Mouse (Mus musculus) heart, embryonic 12.5 days (tissue): ENCODE measurements at regions not wholly inside any gene's neighbourhood (a gene's known extent, or its start where the extent isn't known, plus 50 kb on each side); places are given as distances from the start of the nearest gene placed in this dataset.

ENCODE experiments used
- ATAC-seq: fragments of 200-750 bp; cut with Nextera tagmentation; 2 replicates; pipeline ENCODE4 v1.8.0; 2017; ENCODE audit warnings: moderate TSS enrichment, moderate library complexity; ENCODE audit not compliant: insufficient number of reproducible peaks, low FRiP score
- H3K27ac ChIP-seq: fragments of 300-500 bp; sonication (generic); 2 replicates; pipeline ENCODE4 v1.5.1; 2016; ENCODE audit warnings: mild to moderate bottlenecking, moderate library complexity; ENCODE audit not compliant: poor library complexity, severe bottlenecking
- H3K27me3 ChIP-seq: fragments of 300-500 bp; sonication (generic); replicated peaks from 2 replicates; pipeline ENCODE4 v1.6.1; 2016; ENCODE audit warnings: mild to moderate bottlenecking, moderate library complexity
- H3K36me3 ChIP-seq: fragments of 300-500 bp; sonication (generic); 2 replicates; pipeline ENCODE4 v1.6.1; 2016; ENCODE audit warnings: mild to moderate bottlenecking, moderate library complexity
- H3K4me1 ChIP-seq: fragments of 300-500 bp; sonication (generic); replicated peaks from 2 replicates; pipeline ENCODE4 v1.6.1; 2016; ENCODE audit warnings: mild to moderate bottlenecking
- H3K4me2 ChIP-seq: fragments of 300-500 bp; sonication (generic); 2 replicates; pipeline ENCODE4 v1.6.1; 2016; ENCODE audit warnings: mild to moderate bottlenecking, moderate library complexity
- H3K4me3 ChIP-seq: fragments of 300-500 bp; sonication (generic); 2 replicates; pipeline ENCODE4 v1.5.1; 2016; ENCODE audit warnings: mild to moderate bottlenecking
- H3K9ac ChIP-seq: fragments of 300-500 bp; sonication (generic); 2 replicates; pipeline ENCODE4 v1.6.1; 2016; ENCODE audit warnings: mild to moderate bottlenecking, moderate library complexity
- H3K9me3 ChIP-seq: fragments of 300-500 bp; sonication (generic); replicated peaks from 2 replicates; pipeline ENCODE4 v1.6.1; 2016; ENCODE audit warnings: mild to moderate bottlenecking, moderate library complexity
- WGBS: fragments of 180-500 bp; shearing (Covaris S2); methylation state at CpG from one replicate; pipeline ENCODE4 v1.1.7; 2016; 5-methylcytosine and 5-hydroxymethylcytosine counted together

DNA sequence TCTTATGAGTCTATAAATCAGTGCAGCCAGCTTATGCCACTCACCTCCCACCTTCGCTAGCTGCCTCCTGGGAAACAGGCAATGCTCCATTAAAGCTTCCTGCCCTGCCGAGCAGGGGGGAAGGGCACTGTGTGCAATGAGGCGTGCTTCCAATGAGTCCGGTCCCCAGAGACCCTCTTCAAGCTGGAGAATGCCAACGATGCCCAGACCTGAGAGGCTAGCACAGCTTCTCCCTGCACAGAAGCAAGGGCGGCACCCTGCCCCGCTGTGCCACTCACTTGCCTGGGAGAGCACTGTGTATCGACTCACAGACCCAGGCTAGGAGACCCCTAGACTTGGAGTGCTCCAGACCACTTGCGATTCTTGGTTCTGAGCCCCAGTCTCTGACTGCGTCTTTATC is 188.3 kb downstream of the Pdcd6ip start:
- no peak overlapping the region for H3K27ac ChIP-seq
- no peak overlapping the region for H3K4me2 ChIP-seq
- no peak for ATAC-seq
- no peaks in the 10 kb centered on the region for H3K27me3 ChIP-seq
- H3K4me1 ChIP-seq, result no peaks in the 10 kb centered on the region
- H3K36me3 ChIP-seq, result no peaks in the 10 kb centered on the region
- 57% methylated on average over 10 of the region's 10 CpGs for WGBS
- H3K9ac ChIP-seq, result no peak overlapping the region
- no peaks in the 10 kb centered on the region for H3K9me3 ChIP-seq
- H3K4me3 ChIP-seq, result no peak overlapping the region

DNA sequence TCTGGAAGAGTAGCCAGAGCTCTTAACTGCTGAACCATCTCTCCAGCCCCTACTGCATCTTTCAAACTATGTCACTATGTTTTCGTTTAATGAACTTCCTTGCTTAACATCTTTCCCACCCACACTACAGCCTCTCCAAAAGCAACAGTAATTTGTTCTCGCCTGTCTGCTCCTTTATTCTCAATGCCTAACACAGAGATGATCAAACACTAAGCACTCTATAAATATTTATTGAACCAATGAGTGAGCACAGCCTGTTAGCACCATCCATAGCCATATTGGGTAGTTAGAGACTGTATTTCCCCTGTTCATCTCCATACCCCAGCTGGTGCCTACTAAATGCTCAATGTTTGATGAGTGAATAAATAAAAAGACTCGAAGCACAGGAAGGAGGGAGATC is 189.6 kb downstream of the Pdcd6ip start:
- no peaks in the 10 kb centered on the region for H3K36me3 ChIP-seq
- H3K27me3 ChIP-seq, result no peaks in the 10 kb centered on the region
- no peaks in the 10 kb centered on the region for H3K4me1 ChIP-seq
- no peak for ATAC-seq
- no peaks in the 10 kb centered on the region for H3K9me3 ChIP-seq
- WGBS, result 71% methylated on average over 3 of the region's 3 CpGs
- H3K9ac ChIP-seq, result no peak overlapping the region
- no peak overlapping the region for H3K4me2 ChIP-seq
- H3K4me3 ChIP-seq, result no peak overlapping the region
- H3K27ac ChIP-seq, result no peak overlapping the region

GRCm38 (mm10) chr9:113517756-113518155 is 190.3 kb downstream of the Pdcd6ip start:
- Histone ChIP-seq H3K4me1 (no peaks in the 10 kb centered on the region), H3K27ac (no peak overlapping the region), H3K4me2 (no peak overlapping the region), H3K36me3 (no peaks in the 10 kb centered on the region), H3K9ac (no peak overlapping the region), H3K4me3 (no peak overlapping the region), H3K27me3 (no peaks in the 10 kb centered on the region), H3K9me3 (no peaks in the 10 kb centered on the region)
- 79% methylated on average over 6 of the region's 6 CpGs for WGBS
- no peak for ATAC-seq

DNA sequence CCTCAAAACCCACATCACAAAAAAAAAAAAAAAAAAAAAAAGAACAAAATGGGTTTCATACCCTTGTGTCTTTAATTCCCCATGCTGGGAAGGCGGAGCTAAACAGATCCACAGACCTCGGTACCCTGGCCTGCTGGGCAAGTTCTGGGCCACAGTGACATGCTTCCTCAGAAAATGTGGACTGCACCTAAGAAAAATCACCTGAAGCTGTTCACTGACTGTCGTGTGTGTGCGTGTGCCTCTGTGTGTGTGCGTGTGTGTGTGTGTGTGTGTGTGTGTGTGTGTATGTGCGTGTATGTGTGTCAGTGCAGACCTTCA is 192.4 kb downstream of the Pdcd6ip start:
- no peaks in the 10 kb centered on the region for H3K27me3 ChIP-seq
- H3K4me2 ChIP-seq, result no peak overlapping the region
- ATAC-seq, result no peak
- WGBS, result 80% methylated on average over 6 of the region's 6 CpGs
- no peak overlapping the region for H3K27ac ChIP-seq
- H3K9me3 ChIP-seq, result no peaks in the 10 kb centered on the region
- no peak overlapping the region for H3K9ac ChIP-seq
- H3K4me3 ChIP-seq, result no peak overlapping the region
- H3K4me1 ChIP-seq, result no peaks in the 10 kb centered on the region
- no peaks in the 10 kb centered on the region for H3K36me3 ChIP-seq

DNA sequence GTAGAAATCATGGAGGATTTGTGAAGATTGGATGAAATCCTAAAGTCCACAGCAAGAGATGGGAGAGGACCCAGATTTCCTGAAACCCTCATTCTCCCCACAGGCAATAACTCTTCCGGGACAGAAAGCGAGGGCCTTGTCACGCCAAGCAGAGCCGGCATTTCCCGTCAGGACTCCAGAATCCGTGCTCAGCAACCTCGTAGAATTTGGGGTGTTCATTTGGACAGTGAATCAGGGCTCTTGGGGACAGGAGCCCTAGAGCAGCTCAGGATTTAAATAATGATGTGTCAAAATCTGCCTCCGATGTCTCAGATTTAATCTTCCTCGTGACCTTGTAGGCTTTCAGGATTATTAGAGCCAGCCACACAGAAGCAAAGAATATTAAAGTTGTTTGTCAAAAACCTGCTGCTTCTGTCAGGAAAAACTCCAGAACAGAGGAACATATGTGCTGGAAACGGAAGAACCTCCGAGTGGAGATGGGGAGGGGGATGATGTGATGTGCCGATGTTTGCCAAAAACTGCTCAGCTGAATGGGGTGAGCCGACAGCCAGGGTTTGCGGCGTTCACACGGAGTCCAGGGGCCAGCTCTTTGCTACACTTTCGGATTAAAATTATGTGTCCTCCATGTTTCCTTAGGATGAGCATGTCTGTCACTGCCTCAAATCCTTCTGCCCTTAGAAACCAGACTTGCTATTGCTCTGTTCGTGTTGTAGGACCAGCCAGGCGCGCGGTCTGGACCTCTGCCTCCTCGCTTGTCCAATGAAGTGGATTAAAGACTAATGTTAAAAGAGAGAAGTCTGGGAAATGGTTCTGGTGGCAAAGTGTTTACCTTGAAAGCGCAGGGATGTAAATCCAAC is 193.0 kb downstream of the Pdcd6ip start:
- H3K9me3 ChIP-seq, result no peaks in the 10 kb centered on the region
- no peaks in the 10 kb centered on the region for H3K4me1 ChIP-seq
- H3K27ac ChIP-seq, result no peak overlapping the region
- no peak overlapping the region for H3K9ac ChIP-seq
- no peak for ATAC-seq
- no peak overlapping the region for H3K4me3 ChIP-seq
- no peaks in the 10 kb centered on the region for H3K36me3 ChIP-seq
- 82% methylated on average over 23 of the region's 23 CpGs for WGBS
- H3K27me3 ChIP-seq, result no peaks in the 10 kb centered on the region
- H3K4me2 ChIP-seq, result no peak overlapping the region

DNA sequence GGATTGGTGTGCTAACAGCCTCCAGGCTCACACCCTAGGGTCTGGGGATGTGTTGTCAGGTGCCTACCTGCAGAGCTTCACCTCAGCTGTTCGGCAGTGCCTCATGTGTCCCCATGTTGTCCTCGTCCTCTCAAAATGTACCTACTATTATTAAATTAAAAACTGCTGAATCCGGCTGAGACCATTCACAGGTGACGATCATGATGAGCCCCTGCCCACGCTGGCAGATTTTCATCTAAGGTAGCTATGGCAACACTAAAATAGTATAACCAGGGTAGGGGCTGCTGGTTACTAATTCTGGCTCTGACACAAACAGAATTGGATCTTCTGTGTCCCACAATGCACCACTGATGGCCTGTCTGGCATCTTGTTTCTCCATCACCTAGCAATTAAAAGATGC is 196.8 kb downstream of the Pdcd6ip start:
- no peak overlapping the region for H3K4me2 ChIP-seq
- H3K4me3 ChIP-seq, result no peak overlapping the region
- no peaks in the 10 kb centered on the region for H3K9me3 ChIP-seq
- no peak overlapping the region for H3K9ac ChIP-seq
- H3K27ac ChIP-seq, result no peak overlapping the region
- no peaks in the 10 kb centered on the region for H3K4me1 ChIP-seq
- 81% methylated on average over 5 of the region's 5 CpGs for WGBS
- H3K27me3 ChIP-seq, result no peaks in the 10 kb centered on the region
- ATAC-seq, result no peak
- no peaks in the 10 kb centered on the region for H3K36me3 ChIP-seq

DNA sequence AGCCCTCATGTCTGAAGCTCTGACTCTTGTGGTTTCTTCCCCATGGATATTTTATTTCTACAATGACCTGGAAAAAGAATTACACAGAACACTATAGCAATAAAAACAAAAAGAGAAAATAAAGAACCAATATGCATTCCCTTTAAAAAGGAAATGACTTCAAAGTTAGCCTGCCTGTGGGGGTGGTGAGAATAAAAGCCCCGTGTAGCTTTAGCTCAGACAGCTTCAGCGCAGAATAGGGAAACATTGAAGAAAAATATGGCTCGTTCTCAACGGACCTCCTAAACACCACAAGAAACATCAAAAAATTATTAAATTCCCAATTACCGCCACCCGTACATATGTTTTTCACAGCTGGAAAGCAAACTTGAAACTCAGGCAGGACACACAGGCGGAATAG is 198.7 kb downstream of the Pdcd6ip start:
- H3K9ac ChIP-seq, result no peak overlapping the region
- H3K27ac ChIP-seq, result no peak overlapping the region
- no peak for ATAC-seq
- H3K4me1 ChIP-seq, result no peaks in the 10 kb centered on the region
- H3K9me3 ChIP-seq, result no peaks in the 10 kb centered on the region
- WGBS, result 85% methylated on average over 7 of the region's 7 CpGs
- H3K4me3 ChIP-seq, result no peak overlapping the region
- H3K27me3 ChIP-seq, result no peaks in the 10 kb centered on the region
- H3K36me3 ChIP-seq, result no peaks in the 10 kb centered on the region
- no peak overlapping the region for H3K4me2 ChIP-seq

GRCm38 (mm10) chr9:113508821-113509220 is 199.2 kb downstream of the Pdcd6ip start:
- Histone ChIP-seq H3K36me3 (no peaks in the 10 kb centered on the region), H3K9me3 (no peaks in the 10 kb centered on the region), H3K4me2 (no peak overlapping the region), H3K27me3 (no peaks in the 10 kb centered on the region), H3K4me1 (no peaks in the 10 kb centered on the region), H3K4me3 (no peak overlapping the region), H3K27ac (no peak overlapping the region), H3K9ac (no peak overlapping the region)
- WGBS, result 78% methylated on average over 3 of the region's 3 CpGs
- no peak for ATAC-seq

GRCm38 (mm10) chr9:113507561-113508460 is 200.2 kb downstream of the Pdcd6ip start:
- WGBS, result 81% methylated on average over 20 of the region's 20 CpGs
- no peaks in the 10 kb centered on the region for H3K4me1 ChIP-seq
- no peak overlapping the region for H3K27ac ChIP-seq
- H3K9me3 ChIP-seq, result no peaks in the 10 kb centered on the region
- no peak overlapping the region for H3K4me2 ChIP-seq
- H3K9ac ChIP-seq, result no peak overlapping the region
- H3K4me3 ChIP-seq, result no peak overlapping the region
- no peaks in the 10 kb centered on the region for H3K36me3 ChIP-seq
- H3K27me3 ChIP-seq, result no peaks in the 10 kb centered on the region
- ATAC-seq, result no peak

GRCm38 (mm10) chr9:113499246-113499645 is 208.8 kb downstream of the Pdcd6ip start:
- Histone ChIP-seq H3K4me2 (no peak overlapping the region), H3K36me3 (no peaks in the 10 kb centered on the region), H3K9me3 (no peaks in the 10 kb centered on the region), H3K27me3 (no peaks in the 10 kb centered on the region), H3K27ac (no peak overlapping the region), H3K9ac (no peak overlapping the region), H3K4me3 (no peak overlapping the region), H3K4me1 (no peaks in the 10 kb centered on the region)
- no peak for ATAC-seq
- WGBS, result 81% methylated on average over 5 of the region's 5 CpGs

DNA sequence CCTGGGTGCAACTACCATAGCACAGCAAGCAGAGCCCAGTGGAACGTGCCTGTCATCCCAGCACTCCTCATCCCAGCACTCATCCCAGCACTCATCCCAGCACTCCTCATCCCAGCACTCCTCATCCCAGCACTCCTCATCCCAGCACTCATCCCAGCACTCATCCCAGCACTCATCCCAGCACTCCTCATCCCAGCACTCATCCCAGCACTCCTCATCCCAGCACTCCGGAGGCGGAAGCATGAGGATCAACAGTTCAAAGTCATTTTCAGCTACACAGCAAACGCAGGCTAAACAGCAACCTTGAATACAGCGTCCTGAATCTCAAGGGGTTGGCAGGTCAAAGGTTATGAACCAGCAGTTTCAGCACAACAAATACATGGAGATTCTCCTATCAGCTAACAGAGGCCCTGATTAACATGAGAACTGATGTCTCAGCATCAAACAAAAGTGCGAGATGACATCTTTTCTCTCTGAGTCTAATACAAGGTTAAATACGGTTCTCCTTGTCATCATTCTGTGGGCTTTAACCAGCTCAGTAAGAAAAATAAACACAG is 211.8 kb downstream of the Pdcd6ip start:
- WGBS, result 59% methylated on average over 7 of the region's 7 CpGs
- Histone ChIP-seq H3K9me3 (no peaks in the 10 kb centered on the region), H3K4me2 (no peak overlapping the region), H3K9ac (no peak overlapping the region), H3K4me3 (no peak overlapping the region), H3K27me3 (no peaks in the 10 kb centered on the region), H3K27ac (no peak overlapping the region), H3K4me1 (no peaks in the 10 kb centered on the region), H3K36me3 (no peaks in the 10 kb centered on the region)
- no peak for ATAC-seq
